Mouse (Mus musculus): Measurements from ENCODE around the gene Nln. TPM values are rescaled to one million over a fixed set of nuclear protein-coding genes. Genes with fewer than 3 reads are reported as not detected.

Nln gene
- polyA plus RNA-seq, 1 experiment = 57.6 TPM

- no peak for TF ChIP-seq POLR2A (IDR thresholded peaks at IDR 0.05; ENCODE audit: insufficient read depth, low read length)
- no peak for TF ChIP-seq EP300 (IDR thresholded peaks at IDR 0.05; ENCODE audit: insufficient read depth, low read depth, low read length)
- no peak for TF ChIP-seq CTCF (IDR thresholded peaks at IDR 0.05; ENCODE audit: low read depth, low read length)
- Histone ChIP-seq H3K4me3 (ENCODE audit: low read depth, low read length) (no peak overlapping the region), H3K9ac (ENCODE audit: low read depth, poor library complexity, severe bottlenecking) (no peak overlapping the region), H3K4me1 (ENCODE audit: control insufficient read depth, insufficient read depth, low read length) (no peaks in the 10 kb centered on the region), H3K9me3 (replicated peaks; ENCODE audit: control insufficient read depth, insufficient read depth, low read length, poor library complexity, severe bottlenecking) (no peaks in the 10 kb centered on the region), H3K27ac (ENCODE audit: insufficient read depth, low read length) (no peak overlapping the region), H3K36me3 (ENCODE audit: control insufficient read depth, insufficient read depth, low read length, poor library complexity, severe bottlenecking) (no peaks in the 10 kb centered on the region), H3K27me3 (ENCODE audit: control insufficient read depth, insufficient read depth, low read length, poor library complexity, severe bottlenecking) (no peaks in the 10 kb centered on the region)
These were observed 77.5 kb downstream of the Nln start for GRCm38 (mm10) chr13:104031821-104032331.

- TF ChIP-seq CTCF (IDR thresholded peaks at IDR 0.05; ENCODE audit: low read depth, low read length) (no peak), EP300 (IDR thresholded peaks at IDR 0.05; ENCODE audit: insufficient read depth, low read depth, low read length) (no peak), POLR2A (IDR thresholded peaks at IDR 0.05; ENCODE audit: insufficient read depth, low read length) (no peak)
- Histone ChIP-seq H3K36me3 (ENCODE audit: control insufficient read depth, insufficient read depth, low read length, poor library complexity, severe bottlenecking) (no peaks in the 10 kb centered on the region), H3K9ac (ENCODE audit: low read depth, poor library complexity, severe bottlenecking) (no peak overlapping the region), H3K27me3 (ENCODE audit: control insufficient read depth, insufficient read depth, low read length, poor library complexity, severe bottlenecking) (no peaks in the 10 kb centered on the region), H3K9me3 (replicated peaks; ENCODE audit: control insufficient read depth, insufficient read depth, low read length, poor library complexity, severe bottlenecking) (no peaks in the 10 kb centered on the region), H3K4me1 (ENCODE audit: control insufficient read depth, insufficient read depth, low read length) (no peaks in the 10 kb centered on the region), H3K27ac (ENCODE audit: insufficient read depth, low read length) (no peak overlapping the region), H3K4me3 (ENCODE audit: low read depth, low read length) (no peak overlapping the region)
These were observed 78.5 kb downstream of the Nln start for GRCm38 (mm10) chr13:104030956-104031355.

- no peaks in the 10 kb centered on the region for H3K4me1 ChIP-seq (ENCODE audit: control insufficient read depth, insufficient read depth, low read length)
- no peaks in the 10 kb centered on the region for H3K27me3 ChIP-seq (ENCODE audit: control insufficient read depth, insufficient read depth, low read length, poor library complexity, severe bottlenecking)
- TF ChIP-seq POLR2A (IDR thresholded peaks at IDR 0.05; ENCODE audit: insufficient read depth, low read length) = no peak
- TF ChIP-seq CTCF (IDR thresholded peaks at IDR 0.05; ENCODE audit: low read depth, low read length) = no peak
- TF ChIP-seq EP300 (IDR thresholded peaks at IDR 0.05; ENCODE audit: insufficient read depth, low read depth, low read length) = no peak
- no peaks in the 10 kb centered on the region for H3K36me3 ChIP-seq (ENCODE audit: control insufficient read depth, insufficient read depth, low read length, poor library complexity, severe bottlenecking)
- H3K27ac ChIP-seq (ENCODE audit: insufficient read depth, low read length) = no peak overlapping the region
- no peak overlapping the region for H3K9ac ChIP-seq (ENCODE audit: low read depth, poor library complexity, severe bottlenecking)
- no peak overlapping the region for H3K4me3 ChIP-seq (ENCODE audit: low read depth, low read length)
- no peaks in the 10 kb centered on the region for H3K9me3 ChIP-seq (replicated peaks; ENCODE audit: control insufficient read depth, insufficient read depth, low read length, poor library complexity, severe bottlenecking)
These were observed 79.9 kb downstream of the Nln start for GRCm38 (mm10) chr13:104029511-104029910.

- H3K36me3 ChIP-seq (ENCODE audit: control insufficient read depth, insufficient read depth, low read length, poor library complexity, severe bottlenecking) = no peaks in the 10 kb centered on the region
- H3K27ac ChIP-seq (ENCODE audit: insufficient read depth, low read length) = no peak overlapping the region
- TF ChIP-seq CTCF (IDR thresholded peaks at IDR 0.05; ENCODE audit: low read depth, low read length) (no peak), EP300 (IDR thresholded peaks at IDR 0.05; ENCODE audit: insufficient read depth, low read depth, low read length) (no peak), POLR2A (IDR thresholded peaks at IDR 0.05; ENCODE audit: insufficient read depth, low read length) (no peak)
- H3K4me1 ChIP-seq (ENCODE audit: control insufficient read depth, insufficient read depth, low read length) = no peaks in the 10 kb centered on the region
- no peak overlapping the region for H3K9ac ChIP-seq (ENCODE audit: low read depth, poor library complexity, severe bottlenecking)
- no peak overlapping the region for H3K4me3 ChIP-seq (ENCODE audit: low read depth, low read length)
- no peaks in the 10 kb centered on the region for H3K27me3 ChIP-seq (ENCODE audit: control insufficient read depth, insufficient read depth, low read length, poor library complexity, severe bottlenecking)
- no peaks in the 10 kb centered on the region for H3K9me3 ChIP-seq (replicated peaks; ENCODE audit: control insufficient read depth, insufficient read depth, low read length, poor library complexity, severe bottlenecking)
These were observed 80.3 kb downstream of the Nln start for GRCm38 (mm10) chr13:104029089-104029488.

- H3K9ac ChIP-seq (ENCODE audit: low read depth, poor library complexity, severe bottlenecking) = no peak overlapping the region
- TF ChIP-seq EP300 (IDR thresholded peaks at IDR 0.05; ENCODE audit: insufficient read depth, low read depth, low read length) = no peak
- no peak for TF ChIP-seq POLR2A (IDR thresholded peaks at IDR 0.05; ENCODE audit: insufficient read depth, low read length)
- TF ChIP-seq CTCF (IDR thresholded peaks at IDR 0.05; ENCODE audit: low read depth, low read length) = no peak
- no peaks in the 10 kb centered on the region for H3K36me3 ChIP-seq (ENCODE audit: control insufficient read depth, insufficient read depth, low read length, poor library complexity, severe bottlenecking)
- no peak overlapping the region for H3K27ac ChIP-seq (ENCODE audit: insufficient read depth, low read length)
- H3K4me1 ChIP-seq (ENCODE audit: control insufficient read depth, insufficient read depth, low read length) = no peaks in the 10 kb centered on the region
- no peaks in the 10 kb centered on the region for H3K27me3 ChIP-seq (ENCODE audit: control insufficient read depth, insufficient read depth, low read length, poor library complexity, severe bottlenecking)
- no peak overlapping the region for H3K4me3 ChIP-seq (ENCODE audit: low read depth, low read length)
- H3K9me3 ChIP-seq (replicated peaks; ENCODE audit: control insufficient read depth, insufficient read depth, low read length, poor library complexity, severe bottlenecking) = no peaks in the 10 kb centered on the region
These were observed 82.9 kb downstream of the Nln start for GRCm38 (mm10) chr13:104026525-104026924.

GRCm38 (mm10) chr13:104025710-104025995 lies 83.8 kb downstream of the Nln start:
- TF ChIP-seq EP300 (IDR thresholded peaks at IDR 0.05; ENCODE audit: insufficient read depth, low read depth, low read length) = no peak
- no peak for TF ChIP-seq POLR2A (IDR thresholded peaks at IDR 0.05; ENCODE audit: insufficient read depth, low read length)
- TF ChIP-seq CTCF (IDR thresholded peaks at IDR 0.05; ENCODE audit: low read depth, low read length) = no peak
- Histone ChIP-seq H3K36me3 (ENCODE audit: control insufficient read depth, insufficient read depth, low read length, poor library complexity, severe bottlenecking) (no peaks in the 10 kb centered on the region), H3K27me3 (ENCODE audit: control insufficient read depth, insufficient read depth, low read length, poor library complexity, severe bottlenecking) (no peaks in the 10 kb centered on the region), H3K4me1 (ENCODE audit: control insufficient read depth, insufficient read depth, low read length) (no peaks in the 10 kb centered on the region), H3K9ac (ENCODE audit: low read depth, poor library complexity, severe bottlenecking) (no peak overlapping the region), H3K9me3 (replicated peaks; ENCODE audit: control insufficient read depth, insufficient read depth, low read length, poor library complexity, severe bottlenecking) (no peaks in the 10 kb centered on the region), H3K4me3 (ENCODE audit: low read depth, low read length) (no peak overlapping the region), H3K27ac (ENCODE audit: insufficient read depth, low read length) (no peak overlapping the region)

Measured in ES-Bruce4 (cell line).